In genomic region chrX:103185781-103186430, GRCm38 (mm10) we compare ENCODE assay signal across 8 mouse cellular contexts. TPM values are rescaled to one million over a fixed set of nuclear protein-coding genes. Genes with fewer than 3 reads are reported as not detected.
DNase-seq lines count a peak whose midpoint lies in the region; ATAC-seq lines count a peak whose summit lies in the region.

No protein-coding gene starts in this region.

- H3K4me1 ChIP-seq in liver, embryonic 13.5 days (replicated peaks), result no peaks in the 10 kb centered on the region

- no peak overlapping the region for H3K9ac ChIP-seq in liver, embryonic 13.5 days

- H3K27me3 ChIP-seq in liver, embryonic 13.5 days, result peaks cover 24% of the 10 kb centered on the region

- no peaks in the 10 kb centered on the region for H3K9me3 ChIP-seq in liver, embryonic 13.5 days (replicated peaks)

- H3K36me3 ChIP-seq in liver, embryonic 13.5 days, result no peaks in the 10 kb centered on the region

- DNase-seq in embryo, embryonic 9.5 days (ENCODE audit: extremely low spot score), result peak; percentile 3
- no peak for DNase-seq in embryo, embryonic 11 days
- peak; percentile 11 for DNase-seq in right cerebral cortex, postnatal 4 days
- DNase-seq in right cerebral cortex, postnatal 36 days (ENCODE audit: low spot score in 2 of 2), result no peak
- DNase-seq in liver, embryonic 13.5 days, result no peak
- DNase-seq in adrenal gland, adult 2 months, result no peak
- no peak for DNase-seq in gastrocnemius, postnatal 10 days
- DNase-seq in adrenal gland, adult (ENCODE audit: inconsistent age in 2 of 2, low spot score in 1 of 2), result no peak

- no peak for ATAC-seq in liver, embryonic 13.5 days (ENCODE audit: low read depth)

- 14% methylated on average over 20 of the region's 20 CpGs for WGBS in liver, embryonic 13.5 days (ENCODE audit: insufficient replicate concordance)

- H3K4me2 ChIP-seq in liver, embryonic 13.5 days, result peak overlapping the region; percentile 36

- 0 out of 2 replicates have a peak overlapping the region, but pooled peaks have one; percentile 16 for H3K4me3 ChIP-seq in liver, embryonic 13.5 days (replicated peaks)

- no peak overlapping the region for H3K27ac ChIP-seq in liver, embryonic 13.5 days

RNA-seq across cellular contexts. Expression of gene Nap1l2, which starts 0.5 kb away (rescaled TPM):
- polyA plus RNA-seq in liver, embryonic 13.5 days (2015; fragmentation: Nextera tagmentation; extraction: Ambion mirVana), result 0.10 TPM in 1 of 2 replicates, not detected in the other
- 1 to 10 TPM in 1 of 2 experiments, under 1 TPM in 1; 0.81 to 1.4 TPM for total RNA-seq in adrenal gland, adult 2 months (2021)
- 0.12 and 0.17 TPM in 2 replicates for polyA plus RNA-seq in adrenal gland, adult 2 months (2012; rRNA removed)
- not detected for total RNA-seq in gastrocnemius, postnatal 10 days (2021)

Comparison
In these comparisons a context has a peak if more than half of its experiments do, and no peak if none do; other contexts are left out.
1. DNase-seq: peak in embryo, embryonic 9.5 days (single experiment) and right cerebral cortex, postnatal 4 days (single experiment); none in embryo, embryonic 11 days (single experiment), right cerebral cortex, postnatal 36 days (0 of 2), liver, embryonic 13.5 days (single experiment), adrenal gland, adult 2 months (single experiment), gastrocnemius, postnatal 10 days (single experiment) and adrenal gland, adult (0 of 2).